Mouse (Mus musculus): ENCODE data around the gene Tekt5. TPM values are rescaled to one million over a fixed set of nuclear protein-coding genes. Genes with fewer than 3 reads are reported as not detected.

The Tekt5 gene
- polyA plus RNA-seq, 1 experiment from 2014 or later: not detected

DNA sequence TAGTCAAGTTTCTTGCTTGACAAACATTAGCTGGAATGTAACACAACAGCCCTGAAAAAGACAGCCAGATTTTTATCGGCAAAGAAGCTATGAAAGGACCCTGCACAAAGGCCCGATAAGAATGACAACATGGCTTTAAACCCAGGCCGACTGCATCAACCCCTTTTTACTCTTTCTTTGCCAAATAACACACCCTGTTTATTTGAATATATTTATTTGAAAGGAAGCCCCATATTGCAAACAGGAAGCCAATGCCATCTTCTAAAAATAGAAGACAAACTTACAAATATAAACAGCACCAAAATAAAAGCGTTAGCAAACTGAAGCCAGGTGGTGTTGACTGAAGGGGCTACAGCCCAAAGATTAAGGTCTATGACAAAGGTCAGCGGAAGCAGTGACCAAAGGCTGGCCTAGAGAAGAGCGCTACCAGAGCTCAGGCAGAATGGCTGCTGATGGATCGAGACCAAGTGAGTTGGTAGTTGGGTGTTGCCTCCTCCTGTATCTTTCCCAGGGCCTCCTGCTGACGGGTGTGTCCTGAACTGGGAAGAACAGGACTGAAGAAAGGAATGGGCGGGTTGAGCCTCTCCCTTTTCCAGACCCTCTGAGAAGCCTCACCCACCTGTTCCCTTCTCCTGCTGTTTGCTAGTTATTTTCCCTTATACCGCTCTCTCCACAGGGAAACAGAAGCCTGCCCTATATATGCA lies 78.6 kb downstream of the Tekt5 start:
- H3K27me3 ChIP-seq (ENCODE audit: low read depth, poor library complexity, severe bottlenecking): peaks cover 39% of the 10 kb centered on the region
- no peak for DNase-seq (ENCODE audit: low spot score)
- H3K9me3 ChIP-seq (replicated peaks): no peaks in the 10 kb centered on the region
- no peaks in the 10 kb centered on the region for H3K36me3 ChIP-seq
- H3K27ac ChIP-seq (replicated peaks): no peak overlapping the region
- no peak overlapping the region for H3K4me3 ChIP-seq
- peaks cover 13% of the 10 kb centered on the region for H3K4me1 ChIP-seq
- WGBS: 85% methylated on average over 10 of the region's 10 CpGs

GRCm38 (mm10) chr16:10313646-10314088 lies 81.6 kb downstream of the Tekt5 start, which contains the start of gene Emp2:
Emp2 (minus strand) TSS chr16:10313968.
- WGBS: under 1% methylated on average over 33 of the region's 40 CpGs
- Histone ChIP-seq H3K27me3 (ENCODE audit: low read depth, poor library complexity, severe bottlenecking) (peaks cover 46% of the 10 kb centered on the region), H3K4me1 (peaks cover 13% of the 10 kb centered on the region), H3K9me3 (replicated peaks) (no peaks in the 10 kb centered on the region), H3K27ac (replicated peaks) (peak within 1 kb of the TSS; percentile 76), H3K36me3 (no peaks in the 10 kb centered on the region), H3K4me3 (peak within 1 kb of the TSS; percentile 67)
- DNase-seq (ENCODE audit: low spot score): peak; percentile 60

GRCm38 (mm10) chr16:10313226-10313625 lies 82.1 kb downstream of the Tekt5 start:
- Histone ChIP-seq H3K4me1 (peaks cover 13% of the 10 kb centered on the region), H3K27me3 (ENCODE audit: low read depth, poor library complexity, severe bottlenecking) (peaks cover 46% of the 10 kb centered on the region), H3K4me3 (peak overlapping the region; percentile 67), H3K27ac (replicated peaks) (peak overlapping the region; percentile 76), H3K36me3 (no peaks in the 10 kb centered on the region), H3K9me3 (replicated peaks) (no peaks in the 10 kb centered on the region)
- WGBS: 3% methylated on average over 15 of the region's 15 CpGs
- peak; percentile 24 for DNase-seq (ENCODE audit: low spot score)

DNA sequence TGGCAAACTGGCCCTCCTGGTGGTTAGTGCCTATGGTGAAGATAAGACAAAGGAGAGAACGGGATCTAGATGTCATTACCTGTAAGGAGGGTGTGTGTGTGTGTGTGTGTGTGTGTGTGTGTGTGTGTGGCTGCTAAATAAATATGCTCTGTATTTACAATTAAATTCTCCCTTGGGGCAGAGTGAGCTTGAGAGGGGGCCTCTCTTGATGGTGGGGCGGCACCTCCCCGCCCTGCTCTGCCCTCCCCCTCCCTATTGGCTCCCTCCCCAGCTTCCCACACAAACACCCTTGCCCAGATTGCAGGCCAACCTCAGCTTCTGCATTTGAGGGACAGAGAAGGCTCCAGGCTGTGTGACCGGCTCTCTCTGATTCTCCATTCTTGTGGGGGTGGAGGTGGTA lies 83.3 kb downstream of the Tekt5 start:
- no peak overlapping the region for H3K4me3 ChIP-seq
- H3K27ac ChIP-seq (replicated peaks): no peak overlapping the region
- H3K9me3 ChIP-seq (replicated peaks): no peaks in the 10 kb centered on the region
- H3K4me1 ChIP-seq: peaks cover 13% of the 10 kb centered on the region
- H3K27me3 ChIP-seq (ENCODE audit: low read depth, poor library complexity, severe bottlenecking): peaks cover 46% of the 10 kb centered on the region
- no peak for DNase-seq (ENCODE audit: low spot score)
- 84% methylated on average over 4 of the region's 4 CpGs for WGBS
- H3K36me3 ChIP-seq: no peaks in the 10 kb centered on the region

DNA sequence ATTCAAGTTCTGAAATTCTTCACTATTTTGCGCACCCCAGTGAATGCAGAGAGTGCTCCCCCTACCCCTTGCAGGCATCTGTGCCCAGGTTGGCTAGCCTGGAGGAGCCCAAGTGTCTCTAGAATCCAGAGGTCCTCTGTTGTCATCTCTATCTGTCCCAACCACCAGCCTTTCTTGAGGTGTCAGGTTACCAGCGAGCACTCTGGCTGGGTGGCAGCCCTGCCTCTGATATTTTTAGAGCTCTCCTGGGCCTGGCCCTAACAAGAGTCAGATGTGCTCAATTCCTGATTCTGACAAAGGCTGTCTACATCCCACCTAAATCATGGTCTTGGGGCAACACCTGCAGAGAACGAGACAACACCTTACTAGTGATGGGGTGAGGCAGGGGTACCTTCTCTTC lies 84.2 kb downstream of the Tekt5 start:
- H3K27ac ChIP-seq (replicated peaks): no peak overlapping the region
- H3K27me3 ChIP-seq (ENCODE audit: low read depth, poor library complexity, severe bottlenecking): peaks cover 46% of the 10 kb centered on the region
- DNase-seq (ENCODE audit: low spot score): no peak
- no peak overlapping the region for H3K4me3 ChIP-seq
- H3K4me1 ChIP-seq: peaks cover 13% of the 10 kb centered on the region
- WGBS: 64% methylated on average over 3 of the region's 3 CpGs
- H3K9me3 ChIP-seq (replicated peaks): no peaks in the 10 kb centered on the region
- H3K36me3 ChIP-seq: no peaks in the 10 kb centered on the region

GRCm38 (mm10) chr16:10310507-10310906 lies 84.8 kb downstream of the Tekt5 start:
- WGBS: 84% methylated on average over 5 of the region's 5 CpGs
- peaks cover 45% of the 10 kb centered on the region for H3K27me3 ChIP-seq (ENCODE audit: low read depth, poor library complexity, severe bottlenecking)
- H3K27ac ChIP-seq (replicated peaks): no peak overlapping the region

More at GRCm38 (mm10) chr16:10310507-10310906, 84.8 kb downstream of the Tekt5 start:
- Histone ChIP-seq H3K4me1 (peaks cover 13% of the 10 kb centered on the region), H3K9me3 (replicated peaks) (no peaks in the 10 kb centered on the region), H3K36me3 (no peaks in the 10 kb centered on the region), H3K4me3 (no peak overlapping the region)
- no peak for DNase-seq (ENCODE audit: low spot score)

Other genes with a start within 250 kb of the Tekt5 start
- gene Rpl39l, start 225.3 kb downstream of the Tekt5 start, polyA plus RNA-seq (2016; fragmentation: Nextera tagmentation; extraction: Ambion mirVana): 0.27 and 0.31 TPM in 2 replicates
- 0.72 and 0.95 TPM in 2 replicates for gene Atf7ip2, start 202.8 kb downstream of the Tekt5 start, polyA plus RNA-seq (2016; fragmentation: Nextera tagmentation; extraction: Ambion mirVana)
- gene Emp2, start 81.5 kb downstream of the Tekt5 start, polyA plus RNA-seq (2016; fragmentation: Nextera tagmentation; extraction: Ambion mirVana): 3.3 and 4.8 TPM in 2 replicates
- gene Nubp1, start 16.5 kb upstream of the Tekt5 start, polyA plus RNA-seq (2016; fragmentation: Nextera tagmentation; extraction: Ambion mirVana): 73.7 and 80.5 TPM in 2 replicates
- gene Tvp23a, start 51.9 kb upstream of the Tekt5 start, polyA plus RNA-seq (2016; fragmentation: Nextera tagmentation; extraction: Ambion mirVana): 22.9 and 27.5 TPM in 2 replicates
- 0.16 and 0.22 TPM in 2 replicates for gene Ciita, start 84.6 kb upstream of the Tekt5 start, polyA plus RNA-seq (2016; fragmentation: Nextera tagmentation; extraction: Ambion mirVana)
- 15.6 and 17.4 TPM in 2 replicates for gene Dexi, start 147.6 kb upstream of the Tekt5 start, polyA plus RNA-seq (2016; fragmentation: Nextera tagmentation; extraction: Ambion mirVana)
- gene Clec16a, start 149.8 kb upstream of the Tekt5 start, polyA plus RNA-seq (2016; fragmentation: Nextera tagmentation; extraction: Ambion mirVana): 27.2 and 30.8 TPM in 2 replicates

All from midbrain, embryonic 10.5 days (tissue).